Mouse (Mus musculus) ES-Bruce4 (cell line): ENCODE results near the gene Tbc1d2.

Experiments used
- CTCF ChIP-seq: IDR thresholded peaks from one replicate; pipeline ENCODE4 v1.8.1; 2011; ENCODE audit warnings: low read depth, low read length
- EP300 ChIP-seq: IDR thresholded peaks from 2 replicates; pipeline ENCODE4 v1.6.1; 2011; ENCODE audit warnings: low read depth, low read length; ENCODE audit not compliant: insufficient read depth
- POLR2A ChIP-seq: IDR thresholded peaks from one replicate; pipeline ENCODE4 v1.8.1; 2011; ENCODE audit warnings: low read length; ENCODE audit not compliant: insufficient read depth

DNA sequence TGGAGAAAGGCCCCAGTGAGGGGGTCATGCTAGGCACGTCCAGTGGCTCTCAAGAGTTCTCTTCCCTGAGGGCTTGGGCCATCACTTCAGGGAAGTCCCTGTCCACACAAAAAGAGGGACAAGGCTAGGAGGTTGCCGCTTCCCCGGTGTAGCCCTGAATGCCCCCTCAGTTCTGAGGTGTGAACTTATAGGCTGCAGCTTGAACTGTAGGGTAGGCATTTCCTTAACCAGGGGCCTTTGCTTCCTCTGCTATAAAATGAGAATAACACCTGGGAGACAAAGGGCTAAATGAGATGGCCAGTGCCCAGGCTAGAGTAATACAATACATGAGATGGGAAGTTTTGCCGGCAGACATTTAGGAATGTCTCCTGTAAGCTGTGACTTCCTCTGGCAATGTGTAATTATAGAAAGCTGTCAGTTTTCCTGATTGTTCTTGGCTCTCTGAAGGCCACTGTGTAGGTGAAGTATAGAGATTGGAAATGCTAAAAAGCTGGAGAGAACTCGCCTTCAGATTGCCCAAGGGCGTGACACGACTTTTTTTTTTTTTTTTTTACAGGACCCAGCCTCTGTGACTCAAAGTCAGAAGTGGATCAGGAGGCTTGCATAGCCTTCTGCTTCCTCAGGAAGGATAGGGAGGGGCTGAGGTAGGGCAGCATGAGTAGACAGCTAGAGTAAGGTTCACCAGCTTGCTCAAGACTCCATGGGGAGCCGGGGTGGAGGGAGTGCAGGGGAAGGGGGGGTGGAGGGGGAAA, 6.9 kb downstream of the Tbc1d2 start:
- TF ChIP-seq EP300 = no peak
- no peak for TF ChIP-seq CTCF
- no peak for TF ChIP-seq POLR2A
